Mouse (Mus musculus): ENCODE measurements at regions not wholly inside any gene's neighbourhood (a gene's known extent, or its start where the extent isn't known, plus 50 kb on each side); places are given as distances from the start of the nearest gene placed in this dataset.

DNA sequence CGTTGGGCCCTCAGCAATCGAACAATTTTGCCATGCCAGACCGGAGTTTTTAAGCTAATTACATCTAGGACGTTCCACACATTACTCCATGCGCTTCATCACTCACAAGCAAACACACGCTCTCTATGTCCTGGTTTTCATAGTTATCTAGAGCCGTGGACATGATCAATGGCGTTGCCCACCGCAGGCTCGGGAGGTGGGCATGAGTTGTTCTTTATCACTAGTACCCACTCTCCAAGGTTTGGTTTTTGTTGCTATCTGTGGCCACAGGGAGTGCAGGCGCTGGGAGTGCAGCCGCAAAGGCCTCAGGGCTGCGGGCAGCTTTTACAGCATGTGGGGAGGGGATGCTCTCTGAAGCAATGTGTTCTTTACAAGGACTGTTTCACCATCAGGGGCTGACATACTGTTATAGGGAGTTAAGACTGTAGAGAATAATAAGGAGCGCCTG lies 226.8 kb downstream of the Ankrd50 start:
- no peak for DNase-seq (ENCODE audit: low spot score in 2 of 2)

DNA sequence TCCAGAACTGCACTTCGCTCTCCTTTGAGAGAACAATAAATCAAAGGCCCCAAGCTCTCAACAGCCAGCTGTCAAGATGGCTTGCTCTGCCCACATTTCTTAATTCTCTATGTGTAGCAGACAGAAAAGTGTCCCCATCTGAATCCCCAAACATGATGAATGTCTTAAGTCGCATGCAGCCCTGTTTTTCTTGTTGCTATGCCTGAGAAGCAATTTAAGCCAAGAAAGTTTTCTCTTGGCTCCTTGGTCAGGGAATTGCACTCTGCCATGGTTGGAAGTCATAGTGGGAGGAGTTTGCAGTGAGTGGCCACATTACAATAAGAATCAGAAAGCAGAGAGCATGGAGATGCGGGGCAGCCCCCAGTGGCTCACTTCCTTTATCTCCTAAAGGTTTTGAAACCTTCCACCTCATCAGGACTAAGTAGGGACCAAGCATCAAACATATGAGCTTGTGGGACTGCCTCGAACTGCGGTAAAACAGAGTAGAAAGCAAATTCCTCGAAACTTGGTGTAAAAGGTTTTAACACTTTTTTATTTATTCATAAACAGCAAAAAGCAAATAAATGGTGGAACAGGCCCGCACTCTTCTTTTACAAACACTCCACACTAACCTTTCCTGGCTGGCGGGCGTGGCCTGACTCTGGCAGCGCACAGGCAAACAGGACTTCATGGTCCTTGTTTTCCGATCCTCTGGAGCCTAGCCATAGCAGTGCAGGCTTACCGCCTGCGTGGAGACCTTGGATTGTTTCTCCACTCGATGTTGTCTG lies 227.4 kb downstream of the Ankrd50 start:
- no peak for DNase-seq (ENCODE audit: low spot score in 2 of 2)

DNA sequence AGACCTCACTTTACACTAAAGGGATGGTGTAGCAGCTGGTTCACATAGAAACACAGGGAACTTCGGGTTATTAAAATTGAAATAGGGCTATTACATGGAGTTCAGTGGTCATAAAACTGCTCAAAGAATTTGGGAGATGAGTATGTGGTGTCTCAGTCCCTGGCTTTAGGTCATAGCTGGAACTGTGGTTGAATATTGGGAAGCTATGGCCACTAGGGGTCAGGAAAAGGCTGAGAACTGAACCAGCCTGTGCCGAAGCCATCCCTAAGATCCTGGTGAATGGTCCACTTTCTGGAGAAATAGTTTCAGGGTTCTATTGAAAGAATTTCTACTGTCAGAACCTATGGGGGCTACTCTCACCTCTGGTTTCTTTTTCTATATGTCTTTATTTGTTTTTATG lies 229.0 kb downstream of the Ankrd50 start:
- peak in 1 of 2 experiments; percentile 57 for DNase-seq (ENCODE audit: low spot score in 2 of 2)

DNA sequence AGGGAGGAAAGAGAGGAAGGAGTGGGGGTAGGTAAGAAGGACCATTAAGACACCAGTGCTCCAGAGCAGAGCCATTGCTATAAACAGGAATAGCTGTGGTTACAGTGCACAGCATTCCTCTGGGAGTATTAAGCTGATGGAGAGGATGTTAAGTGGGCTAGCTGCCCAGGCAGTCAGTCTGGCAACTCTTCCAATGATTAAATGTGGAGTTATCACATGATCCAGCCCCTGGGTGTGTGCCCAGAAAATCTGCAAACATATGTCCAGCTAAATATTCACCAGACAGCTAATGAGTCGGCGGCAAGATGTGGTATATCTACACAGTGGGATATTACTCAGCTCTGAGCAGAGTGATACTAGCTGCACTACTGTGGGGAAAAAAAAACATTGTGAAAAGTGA lies 229.7 kb downstream of the Ankrd50 start:
- DNase-seq (ENCODE audit: low spot score in 2 of 2): peak; percentile 74 to 84

DNA sequence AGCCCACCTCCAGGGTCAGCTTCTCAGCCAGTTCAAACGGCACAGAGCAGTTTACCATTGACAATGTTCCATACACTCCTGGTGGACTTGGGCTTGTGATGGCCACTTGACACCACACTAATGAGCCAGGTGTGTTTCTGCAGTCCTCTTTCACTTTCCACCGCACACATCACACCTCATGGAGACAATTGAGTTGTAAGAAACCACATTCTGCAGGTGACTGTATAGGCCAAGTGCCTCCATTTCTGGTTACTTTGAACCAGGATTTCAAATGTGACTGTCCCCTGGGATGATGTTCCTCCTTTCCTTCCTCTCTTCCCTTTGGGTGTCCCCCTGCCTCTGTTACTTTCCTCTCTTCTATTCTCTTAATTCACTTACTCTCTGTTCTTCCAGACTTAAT lies 233.1 kb downstream of the Ankrd50 start:
- no peak for DNase-seq (ENCODE audit: low spot score in 2 of 2)

DNA sequence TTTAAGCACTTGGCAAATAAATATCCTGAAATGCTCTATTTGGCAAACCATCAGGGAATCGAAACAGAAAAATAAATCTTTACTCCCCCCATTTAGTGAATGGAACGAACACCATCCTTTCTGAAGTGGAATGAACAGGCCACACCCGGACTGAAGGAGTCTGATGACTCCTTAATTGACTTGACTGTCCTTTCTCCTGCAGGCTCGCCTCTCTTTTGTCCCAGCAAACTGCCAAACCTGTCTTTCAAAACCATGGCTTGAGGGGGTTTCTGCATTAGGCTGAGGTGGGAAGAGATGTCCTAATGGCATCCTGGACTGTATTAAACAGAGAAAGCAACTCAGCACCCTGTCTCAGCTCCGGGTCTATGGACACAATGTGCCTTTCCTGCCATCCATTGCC lies 234.1 kb downstream of the Ankrd50 start:
- no peak for DNase-seq (ENCODE audit: low spot score in 2 of 2)

DNA sequence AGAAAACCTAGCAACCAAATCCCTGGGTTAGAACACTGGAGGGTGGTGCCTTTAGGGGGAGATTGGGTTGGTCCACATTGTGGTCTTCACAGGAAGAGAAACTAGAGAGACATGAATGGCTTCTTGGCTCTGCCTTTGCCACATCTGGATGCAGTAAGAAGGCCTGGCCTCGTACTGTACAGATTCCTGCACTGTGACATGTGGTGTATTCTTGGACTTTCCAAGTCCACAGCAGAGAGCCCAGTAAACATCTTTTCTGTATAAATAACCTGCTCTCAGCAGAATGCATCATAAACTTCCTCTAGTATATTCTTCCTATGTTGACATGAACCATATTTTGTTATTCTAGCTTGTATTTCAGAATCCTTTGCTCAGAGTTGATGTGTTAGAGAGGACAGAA lies 235.7 kb downstream of the Ankrd50 start:
- DNase-seq (ENCODE audit: low spot score in 2 of 2): no peak

DNA sequence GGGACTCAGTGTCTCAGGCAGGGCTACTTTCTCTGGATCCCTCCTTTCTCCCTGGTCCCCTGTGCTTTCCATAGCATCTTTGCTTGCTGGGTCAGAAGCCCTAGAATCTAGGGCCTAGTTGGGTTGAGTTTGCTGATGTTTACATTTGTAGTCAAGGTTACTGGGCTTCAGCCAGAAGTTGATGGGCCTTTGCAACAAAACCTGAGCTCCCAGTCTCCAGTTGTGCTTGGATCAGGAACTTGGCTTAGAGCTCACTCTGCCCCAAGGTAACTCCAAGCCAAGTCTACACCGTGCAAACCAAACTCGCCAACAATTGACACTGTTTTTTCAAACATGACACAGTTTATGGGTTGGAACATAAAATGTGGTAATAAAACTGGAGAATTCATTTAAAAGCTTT lies 238.2 kb downstream of the Ankrd50 start:
- DNase-seq (ENCODE audit: low spot score in 2 of 2): no peak

DNA sequence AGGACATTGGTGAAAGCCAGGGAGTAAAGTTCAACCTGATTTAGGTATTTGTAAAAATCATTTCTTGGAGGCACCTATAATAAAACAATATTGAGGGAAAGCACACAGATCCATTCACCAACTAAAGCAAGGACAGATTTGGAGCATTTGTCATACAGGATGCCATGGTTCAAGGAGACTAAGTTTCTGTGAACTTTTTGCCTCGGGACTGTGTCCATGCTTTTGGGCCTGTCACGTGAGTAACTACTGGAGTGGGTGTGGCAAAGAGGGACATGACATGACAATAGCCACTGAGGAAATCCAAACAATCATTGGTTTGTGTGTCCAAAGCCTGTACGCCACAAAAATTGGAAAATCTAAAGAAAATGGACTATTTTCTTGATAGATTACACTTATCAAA lies 241.4 kb downstream of the Ankrd50 start:
- DNase-seq (ENCODE audit: low spot score in 2 of 2): no peak

DNA sequence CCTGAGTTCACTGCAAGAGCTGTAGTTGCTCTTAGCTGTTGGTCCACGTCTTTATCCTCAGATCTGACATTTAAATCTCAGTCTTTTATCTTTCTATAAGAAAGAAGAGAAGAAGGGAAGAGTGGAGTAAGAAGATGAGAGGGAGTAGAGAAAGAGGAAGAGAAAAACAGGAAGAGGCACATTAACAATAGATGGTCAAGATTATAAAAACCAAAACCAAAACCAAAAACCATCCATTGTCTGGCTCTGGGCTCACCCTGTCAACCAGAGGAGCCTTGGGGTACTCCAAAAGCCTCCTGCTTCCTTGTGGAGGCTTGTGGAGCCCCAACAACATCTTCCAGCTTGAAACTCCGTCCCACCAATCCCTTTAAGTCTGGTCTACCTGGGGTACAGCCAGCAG lies 247.0 kb downstream of the Ankrd50 start:
- no peak for DNase-seq (ENCODE audit: low spot score in 2 of 2)

DNA sequence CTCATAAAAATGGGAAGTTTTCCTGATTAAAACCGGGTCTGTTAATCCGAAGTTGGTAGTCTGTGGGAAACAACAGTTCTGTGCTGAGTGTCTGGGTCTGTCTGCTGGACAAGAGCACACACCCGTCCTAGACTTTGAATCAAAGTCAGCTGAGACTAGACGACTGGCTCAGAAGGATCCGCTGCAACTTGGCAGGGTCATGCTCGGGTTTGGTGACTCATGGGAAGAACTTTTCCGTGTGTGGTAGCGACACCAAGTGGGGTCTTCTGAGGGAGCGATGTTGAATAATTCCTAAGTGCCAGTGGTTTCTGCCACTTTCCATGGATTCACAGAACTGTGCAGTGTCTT lies 248.9 kb downstream of the Ankrd50 start:
- peak in 1 of 2 experiments; percentile 4 for DNase-seq (ENCODE audit: low spot score in 2 of 2)

DNA sequence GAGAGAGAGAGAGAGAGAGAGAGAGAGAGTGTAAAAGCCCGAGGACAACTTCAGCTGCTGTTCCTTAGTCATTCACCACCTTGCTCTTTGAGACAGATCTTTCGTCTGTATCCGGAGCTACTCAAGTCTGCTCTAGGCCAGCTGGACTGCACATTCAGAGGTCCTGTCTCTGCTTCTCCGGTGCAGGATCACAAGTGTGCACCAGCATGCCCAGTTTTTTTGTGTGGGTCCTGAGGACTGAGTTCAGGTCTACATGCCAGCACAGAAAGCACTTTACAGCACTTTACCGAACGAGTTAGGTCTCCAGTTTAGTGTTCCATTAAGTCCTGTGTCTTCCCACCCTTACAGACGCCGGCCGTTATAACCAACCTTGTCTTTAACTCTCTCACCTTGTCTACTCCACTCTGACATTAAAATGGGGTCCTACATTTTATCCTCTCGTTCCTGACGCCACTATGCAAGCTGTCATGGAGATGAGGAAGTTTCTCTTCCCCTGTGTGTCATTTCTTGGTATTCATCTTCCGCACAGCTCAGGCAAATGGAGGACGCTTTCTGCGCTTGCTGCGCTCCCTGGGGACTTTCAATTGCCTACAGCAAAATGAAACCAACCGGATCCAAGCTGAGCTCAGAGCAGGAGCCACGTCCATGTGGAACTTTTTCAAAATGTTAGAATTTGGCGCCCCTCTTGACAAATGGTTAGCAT lies 249.5 kb downstream of the Ankrd50 start:
- peak in 1 of 2 experiments; percentile 8 for DNase-seq (ENCODE audit: low spot score in 2 of 2)

DNA sequence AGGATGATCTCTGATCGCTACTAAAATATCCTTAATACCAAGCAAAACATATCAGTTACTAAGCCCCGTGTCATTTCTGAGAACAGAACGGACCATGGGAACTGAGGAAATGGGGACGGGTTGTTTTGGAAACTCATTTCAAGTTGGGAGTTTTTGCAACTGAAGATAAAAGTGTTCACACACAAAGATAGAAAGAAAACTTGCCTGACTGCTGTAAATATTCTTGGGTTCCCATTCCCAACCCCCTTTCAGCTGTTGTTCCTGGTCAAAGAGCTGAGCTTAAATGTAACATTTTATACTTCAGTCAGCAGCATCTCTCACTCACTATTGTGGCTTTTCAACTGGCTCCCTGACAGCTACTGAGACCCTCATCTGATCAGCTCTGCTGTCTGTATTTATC lies 250.1 kb downstream of the Ankrd50 start:
- peak in 1 of 2 experiments; percentile 2 for DNase-seq (ENCODE audit: low spot score in 2 of 2)

DNA sequence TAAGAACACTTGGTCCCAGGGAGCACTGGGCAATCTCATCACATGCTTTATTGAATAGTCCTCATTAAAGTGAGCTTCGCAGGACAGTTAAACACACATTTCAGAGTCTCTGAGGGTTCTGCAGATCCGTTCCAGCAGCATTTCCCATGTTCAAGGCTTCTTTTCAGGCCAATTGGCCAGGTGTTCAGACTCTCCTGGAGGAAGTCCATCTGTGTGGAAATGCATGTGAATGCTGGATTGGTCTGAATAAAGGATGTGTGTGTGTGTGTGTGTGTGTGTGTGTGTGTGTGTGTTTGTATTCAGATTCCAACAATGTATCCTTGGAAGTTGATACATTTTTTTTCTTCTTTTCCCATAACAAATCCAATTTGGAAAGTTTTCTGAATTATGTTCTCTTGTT lies 250.6 kb downstream of the Ankrd50 start:
- peak in 1 of 2 experiments; percentile 8 for DNase-seq (ENCODE audit: low spot score in 2 of 2)

DNA sequence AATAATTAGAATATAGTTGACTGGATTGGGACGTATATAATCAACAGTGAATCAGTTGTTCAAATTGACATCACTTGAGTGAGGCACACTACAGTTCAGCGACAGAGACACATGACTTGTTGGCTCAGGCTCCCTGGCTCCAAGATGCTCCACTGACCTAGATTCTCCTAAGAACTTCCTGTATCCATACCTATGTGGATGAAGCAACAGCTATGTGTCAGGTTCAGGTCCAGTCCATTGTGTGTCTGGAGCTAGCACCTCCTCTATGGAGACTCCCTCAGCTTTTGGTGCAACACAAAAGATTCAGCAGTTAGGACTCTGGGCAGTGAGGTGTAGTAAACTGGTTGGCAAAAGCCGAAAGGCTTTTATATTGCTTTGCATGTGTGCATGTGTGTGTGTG lies 251.6 kb downstream of the Ankrd50 start:
- peak in 1 of 2 experiments; percentile 3 for DNase-seq (ENCODE audit: low spot score in 2 of 2)

DNA sequence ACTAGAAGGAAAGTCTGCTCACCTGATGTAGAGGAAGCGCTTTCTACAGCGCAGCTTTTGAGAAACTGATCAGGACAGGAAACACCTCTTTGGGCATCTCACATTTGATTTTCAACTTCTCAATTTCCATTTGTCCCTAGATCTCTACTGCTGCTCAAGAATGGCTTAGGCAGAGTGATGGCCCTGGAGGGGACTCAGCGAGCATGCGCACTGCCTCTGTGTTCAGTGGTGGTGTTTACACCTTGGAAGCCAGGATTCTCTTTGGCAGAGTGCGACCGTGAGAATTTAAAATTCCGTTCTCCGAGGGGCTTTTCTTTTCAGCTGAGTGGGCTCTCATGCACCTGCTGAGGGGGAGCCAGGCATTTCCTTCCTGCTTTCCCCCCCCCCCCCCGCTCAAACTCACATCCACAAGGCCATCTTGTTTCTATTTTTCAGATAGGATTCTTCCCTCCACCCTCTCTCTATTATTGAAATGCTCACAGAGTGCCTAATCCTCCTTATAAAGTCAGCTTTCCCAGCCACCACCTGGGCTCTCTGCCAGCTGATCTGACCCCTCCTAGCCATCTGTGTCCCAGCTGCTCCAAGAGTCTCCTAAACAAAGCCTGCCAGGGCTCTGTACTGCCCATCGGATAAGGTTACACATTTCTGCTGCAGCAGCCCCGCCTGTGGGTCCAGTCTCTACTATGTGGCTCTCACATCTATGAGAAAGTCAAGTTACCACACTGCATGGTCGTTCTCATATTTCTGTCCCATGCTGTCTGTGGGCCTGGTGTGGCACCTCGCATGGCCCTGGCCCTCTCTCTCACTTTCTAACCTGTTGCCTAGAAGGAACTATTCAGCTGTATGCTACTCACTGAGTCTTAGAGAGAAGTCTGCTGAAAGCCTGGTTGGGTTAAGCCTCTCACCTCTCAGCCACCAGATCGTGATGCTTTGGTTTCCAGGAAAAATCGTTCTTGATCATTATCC lies 252.2 kb downstream of the Ankrd50 start:
- no peak for DNase-seq (ENCODE audit: low spot score in 2 of 2)

DNA sequence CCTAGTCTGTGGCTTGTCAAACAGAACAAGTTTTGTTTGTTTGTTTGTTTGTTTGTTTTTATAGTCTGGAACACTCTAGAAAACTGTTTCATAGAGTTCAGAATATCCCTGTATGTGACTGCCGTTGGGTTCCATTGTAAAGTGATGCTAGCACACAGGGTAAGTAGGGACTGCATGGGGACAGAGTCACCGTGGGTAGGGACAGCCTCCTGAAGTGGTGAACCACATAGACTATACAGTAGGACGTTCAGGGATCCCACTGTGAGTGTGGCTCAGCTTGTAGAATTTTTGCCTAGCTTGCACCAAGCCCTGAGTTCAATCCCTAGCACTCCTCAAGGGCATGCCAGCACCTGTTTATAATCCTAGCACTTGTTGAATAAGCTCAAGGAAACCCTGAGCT lies 253.1 kb downstream of the Ankrd50 start:
- peak in 1 of 2 experiments; percentile 2 for DNase-seq (ENCODE audit: low spot score in 2 of 2)

DNA sequence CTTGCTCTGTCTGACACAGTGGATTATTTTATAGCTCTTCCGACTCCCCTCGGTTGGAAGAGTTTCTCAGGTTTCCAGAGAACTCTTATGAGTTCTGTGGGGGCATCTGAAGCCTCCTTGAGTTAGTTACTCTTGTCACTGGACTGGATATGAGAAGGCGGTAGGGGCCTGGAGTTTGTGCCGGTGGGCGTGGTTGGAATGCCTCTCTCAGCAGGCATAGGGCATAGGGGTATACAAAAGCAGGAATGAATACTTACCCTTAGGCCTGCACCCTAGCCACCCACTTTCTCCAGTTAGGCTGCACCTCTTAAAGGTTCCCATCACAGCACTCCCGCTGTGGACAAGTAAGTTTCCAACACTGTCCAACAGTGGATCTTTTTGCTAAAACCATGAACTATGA lies 253.8 kb downstream of the Ankrd50 start:
- no peak for DNase-seq (ENCODE audit: low spot score in 2 of 2)

DNA sequence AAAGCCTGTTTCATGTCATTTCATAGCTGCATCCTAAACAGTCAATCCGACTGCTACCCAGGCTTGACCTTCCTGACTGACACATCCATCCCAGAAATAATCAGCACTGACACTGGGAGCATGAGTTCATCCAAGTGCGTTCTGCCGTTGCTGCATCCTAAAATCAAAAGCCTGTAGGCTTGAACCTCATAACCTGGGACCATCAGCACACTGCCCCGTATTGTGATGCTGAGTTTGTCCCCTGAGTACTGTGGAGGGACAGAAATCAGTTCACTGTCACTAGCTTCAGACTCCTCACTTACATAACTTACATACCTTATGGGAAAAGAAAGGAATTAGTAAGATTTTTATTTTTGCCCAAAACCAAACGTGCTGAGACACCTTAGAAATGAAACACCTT lies 255.0 kb downstream of the Ankrd50 start:
- DNase-seq (ENCODE audit: low spot score in 2 of 2): no peak

DNA sequence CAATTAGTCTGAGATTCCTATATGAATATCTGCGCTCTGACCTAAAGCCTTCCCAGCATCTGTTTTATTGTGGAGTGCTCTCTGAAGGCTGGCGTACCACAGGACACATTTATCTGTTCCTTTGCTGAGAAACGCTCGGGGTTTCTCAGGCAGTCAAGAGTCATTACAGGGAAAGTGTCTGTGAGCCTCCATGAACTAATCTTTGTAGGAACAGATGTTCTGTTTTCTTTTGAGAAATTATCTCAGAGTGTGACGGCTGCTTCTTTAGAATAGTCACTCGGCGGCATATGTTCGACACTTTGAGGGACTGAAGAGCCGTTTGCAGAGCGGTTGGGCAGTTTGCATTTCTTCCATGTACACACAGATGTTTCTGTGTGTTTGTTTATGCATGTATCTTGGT lies 255.6 kb downstream of the Ankrd50 start:
- no peak for DNase-seq (ENCODE audit: low spot score in 2 of 2)

DNA sequence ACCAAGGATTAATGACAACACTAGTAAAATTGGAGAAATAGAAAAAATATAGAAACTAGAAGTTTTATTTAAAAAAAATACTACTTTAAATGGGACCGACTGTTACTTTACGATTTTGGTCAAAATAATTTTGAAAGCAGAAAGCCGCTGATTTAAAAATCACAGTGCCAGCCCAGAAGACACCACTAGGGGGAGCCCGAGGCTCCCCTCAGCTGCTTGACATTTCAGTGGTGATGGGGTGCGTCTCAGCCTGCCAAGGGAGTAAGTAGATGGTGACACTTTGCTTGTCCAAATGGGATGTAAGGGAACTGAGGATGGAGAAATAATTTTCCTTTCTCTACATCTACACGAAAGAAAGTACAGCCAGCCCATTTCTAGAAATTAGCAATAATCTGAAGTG lies 257.0 kb downstream of the Ankrd50 start:
- peak; percentile 77 to 83 for DNase-seq (ENCODE audit: low spot score in 2 of 2)

DNA sequence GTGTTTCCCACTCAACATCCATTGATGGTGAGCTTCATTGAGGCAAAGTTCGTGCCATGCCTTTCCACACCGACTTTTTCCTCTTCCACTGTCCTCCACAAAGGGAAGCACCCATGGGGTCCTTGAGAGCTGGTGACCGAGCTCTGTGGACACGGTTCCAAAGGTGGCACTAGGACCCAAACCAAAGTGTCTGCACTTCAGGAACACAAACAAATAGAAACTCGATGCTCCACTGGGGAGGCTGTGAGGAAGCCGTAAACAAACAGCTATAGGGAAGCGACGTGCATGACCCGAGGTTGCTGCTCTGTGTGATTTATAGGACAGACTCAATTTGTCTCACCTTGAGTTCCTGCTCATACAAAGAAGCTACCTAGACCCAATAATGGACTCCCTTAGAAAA lies 257.5 kb downstream of the Ankrd50 start:
- DNase-seq (ENCODE audit: low spot score in 2 of 2): no peak
